Mouse (Mus musculus): ENCODE measurements around the gene Lhx1.

- TF ChIP-seq MAFK (IDR thresholded peaks at IDR 0.05; ENCODE audit: insufficient replicate concordance, low read length): no peak
- no peak for TF ChIP-seq POLR2A (IDR thresholded peaks at IDR 0.05; ENCODE audit: low read depth, low read length)
- TF ChIP-seq POLR2AphosphoS2 (IDR thresholded peaks at IDR 0.05; ENCODE audit: low read depth, low read length): no peak
- no peak for TF ChIP-seq CTCF (conservative IDR thresholded peaks at IDR 0.05 in 1 of 2, IDR thresholded peaks at IDR 0.05 in 1 of 2; ENCODE audit: low read depth in 2 of 2, low read length in 2 of 2)
- no peak for TF ChIP-seq ZKSCAN1 (IDR thresholded peaks at IDR 0.05; ENCODE audit: borderline replicate concordance, low read depth, low read length)
- TF ChIP-seq ELF1 (IDR thresholded peaks at IDR 0.05; ENCODE audit: low read depth, low read length): no peak
- no peak for TF ChIP-seq BHLHE40 (IDR thresholded peaks at IDR 0.05; ENCODE audit: low read depth, low read length)
- TF ChIP-seq ZNF384 (IDR thresholded peaks at IDR 0.05; ENCODE audit: low read depth, low read length): no peak
- TF ChIP-seq USF1 (IDR thresholded peaks at IDR 0.05; ENCODE audit: low read depth, low read length): no peak
Measured at GRCm38 (mm10) chr11:84521751-84522299, 3.5 kb downstream of the Lhx1 start.

Measured in CH12.LX (cell line).